Mouse (Mus musculus) neutrophil, adult 59 days (primary cell): ENCODE measurements around the gene 9630041A04Rik. TPM values are rescaled to one million over a fixed set of nuclear protein-coding genes. Genes with fewer than 3 reads are reported as not detected.

ENCODE experiments used
- total RNA-seq, 2 experiments: library from RNA; stranded (reverse); gene quantifications; 1 replicate in 1 of 2; 2 replicates in 1 of 2; pipeline ENCODE4 v1.2.4; 2023

9630041A04Rik gene
- not detected for total RNA-seq

DNA sequence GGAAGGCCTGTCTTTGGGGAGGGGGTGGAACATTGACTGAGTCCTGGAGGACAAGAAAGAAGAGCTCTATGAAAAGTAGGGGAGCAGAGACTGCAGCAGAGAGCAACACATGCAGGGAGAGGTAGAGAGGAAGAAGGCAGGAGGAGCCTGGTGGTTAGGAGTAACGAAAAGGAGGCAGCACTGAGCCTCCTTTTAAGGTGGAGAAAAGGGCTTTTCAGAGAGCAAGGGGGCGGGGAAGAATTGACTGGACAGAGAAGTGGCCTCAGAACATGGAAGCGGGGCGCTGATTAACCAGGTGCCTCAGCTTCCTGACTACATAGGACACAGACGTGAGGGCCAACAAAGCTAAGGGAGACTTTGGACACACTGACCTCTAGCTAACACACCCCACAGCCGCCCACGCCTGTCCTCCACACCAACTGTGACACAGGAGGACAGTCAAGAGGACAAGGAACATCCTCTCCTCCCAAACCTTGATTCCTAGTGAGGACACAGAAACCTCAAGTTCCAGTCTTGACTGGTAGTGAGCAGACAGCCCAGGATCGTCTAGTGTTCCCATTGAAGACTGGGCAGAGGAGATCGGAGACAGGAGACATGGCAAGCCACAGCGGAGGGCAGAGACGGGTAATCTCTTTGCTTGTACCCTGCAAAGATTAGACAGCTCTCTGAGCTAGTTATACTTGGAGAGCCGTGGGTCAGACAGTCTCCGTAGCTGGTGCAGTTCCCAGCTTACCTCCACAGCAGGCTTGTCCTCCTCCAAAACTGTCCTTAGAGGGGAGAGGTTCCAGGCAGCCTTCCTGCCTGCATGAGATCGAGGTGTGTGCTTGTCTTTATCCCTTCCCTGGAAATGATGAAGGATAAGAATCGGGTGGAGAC lies at the start of gene 9630041A04Rik:
Gene 9630041A04Rik (plus strand): TSS at position 246 of the 876 bp plus-strand sequence.

